Mouse (Mus musculus): ENCODE results near the gene Rara.
A peak's percentile ranks its signal among the peaks of the same experiment; 100 is the strongest.

Gene Rara

GRCm38 (mm10) chr11:98938701-98939083 is 11.1 kb downstream of the Rara start:
- DNase-seq (ENCODE audit: low spot score), result no peak

DNA sequence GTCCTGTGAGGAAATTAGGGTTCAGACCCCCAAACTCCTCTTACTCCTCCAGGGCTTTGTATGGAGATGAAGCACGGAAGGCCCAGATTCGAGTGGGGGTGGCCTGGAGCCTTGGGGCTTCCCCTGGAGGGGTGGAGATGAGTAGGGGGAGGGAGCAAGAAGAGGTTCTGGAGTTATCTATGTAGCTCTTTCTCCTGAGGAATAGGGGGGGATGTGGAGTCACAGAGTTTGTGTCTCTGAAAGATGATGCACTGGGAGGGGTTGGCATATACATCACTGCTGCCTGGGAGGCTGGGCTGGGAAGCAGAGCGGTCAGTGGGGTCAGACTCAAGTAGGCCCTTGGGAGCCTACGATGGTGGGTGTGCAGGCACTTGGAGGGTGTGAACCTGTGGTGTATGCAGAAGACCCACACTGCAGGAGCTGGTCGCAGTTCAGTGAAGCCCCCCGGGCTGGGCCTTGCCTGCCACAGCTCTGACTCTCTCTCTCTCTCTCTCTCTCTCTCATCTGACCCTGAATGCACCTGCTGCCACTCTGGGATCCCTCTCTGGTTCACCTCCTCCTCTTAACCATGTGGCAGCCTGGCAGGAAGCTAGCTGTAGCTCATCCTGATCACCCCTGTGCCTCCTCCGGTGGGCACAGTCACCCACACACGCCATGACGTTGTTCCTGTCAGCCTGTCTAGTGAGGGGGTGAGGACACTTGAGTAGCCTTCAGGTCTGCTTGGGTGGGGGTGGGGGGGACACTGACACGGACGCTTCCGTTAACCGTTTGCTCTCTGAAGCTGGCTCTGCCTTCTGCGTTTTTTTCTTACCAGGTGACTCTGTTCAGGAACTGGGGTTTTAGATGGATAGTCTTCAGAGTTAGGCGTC is 11.7 kb downstream of the Rara start:
- no peak for DNase-seq (ENCODE audit: low spot score)

DNA sequence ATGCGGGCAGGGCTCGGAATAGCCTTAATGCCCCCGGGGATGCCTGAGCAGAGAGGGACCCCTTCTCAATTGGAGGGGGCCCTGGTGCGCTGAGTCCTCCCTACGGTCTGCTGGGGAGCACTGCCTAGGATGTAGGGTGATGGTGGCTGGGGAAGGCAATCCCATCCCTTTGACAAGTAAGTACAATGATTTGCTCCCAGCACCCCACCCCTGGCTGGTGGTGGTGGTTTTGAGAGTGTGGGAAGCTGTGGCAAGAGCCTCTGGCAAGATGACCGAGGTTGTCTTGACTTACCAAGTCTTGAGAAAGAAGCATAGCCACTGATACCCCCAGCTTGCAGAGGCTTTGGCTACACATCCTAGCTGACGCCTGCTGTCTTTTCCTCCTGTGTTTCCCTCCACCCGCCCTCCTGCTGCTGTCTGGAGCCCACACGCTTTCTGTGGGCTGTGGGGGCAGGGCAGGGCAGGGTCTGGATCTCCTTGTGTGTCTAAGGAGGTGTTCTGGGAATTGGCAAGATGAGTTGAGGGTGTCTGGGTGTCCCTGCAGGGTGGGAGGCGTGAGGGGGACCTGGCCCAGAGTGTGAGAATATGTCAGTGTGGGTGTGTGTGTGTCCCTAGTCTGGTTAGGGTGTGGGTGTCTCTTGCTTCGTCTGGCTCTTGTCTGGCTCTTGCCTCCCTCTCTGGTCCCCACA is 12.5 kb downstream of the Rara start:
- DNase-seq (ENCODE audit: low spot score), result no peak

- no peak for DNase-seq (ENCODE audit: low spot score)
Observed at GRCm38 (mm10) chr11:98940776-98941175, 13.2 kb downstream of the Rara start.

DNA sequence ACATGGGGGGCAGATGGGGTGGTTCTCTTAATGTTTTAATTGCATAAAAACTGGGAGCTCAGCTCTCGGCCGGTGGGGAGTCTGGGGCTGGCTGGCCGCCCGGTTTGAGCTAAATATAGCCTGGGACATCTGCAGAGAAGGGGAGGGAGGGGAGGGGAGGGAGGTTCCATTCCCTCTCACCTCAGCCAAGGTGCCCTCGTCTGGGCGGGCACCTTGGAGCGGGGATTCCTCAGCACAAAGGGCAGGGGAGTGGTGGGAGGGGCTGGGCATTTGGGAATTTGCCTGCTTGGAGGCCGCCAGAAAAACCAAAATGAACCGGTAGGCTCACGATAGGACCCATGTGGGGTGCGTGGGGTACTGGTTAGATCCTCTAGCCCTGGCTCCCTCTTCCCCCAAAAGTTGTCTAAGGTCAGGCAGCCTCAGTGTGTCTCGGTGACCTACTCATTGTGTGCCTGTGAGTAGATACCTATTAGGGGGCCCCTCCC is 13.8 kb downstream of the Rara start:
- no peak for DNase-seq (ENCODE audit: low spot score)

- DNase-seq (ENCODE audit: low spot score), result peak; percentile 78
Observed at GRCm38 (mm10) chr11:98941826-98942550, 14.4 kb downstream of the Rara start.

DNA sequence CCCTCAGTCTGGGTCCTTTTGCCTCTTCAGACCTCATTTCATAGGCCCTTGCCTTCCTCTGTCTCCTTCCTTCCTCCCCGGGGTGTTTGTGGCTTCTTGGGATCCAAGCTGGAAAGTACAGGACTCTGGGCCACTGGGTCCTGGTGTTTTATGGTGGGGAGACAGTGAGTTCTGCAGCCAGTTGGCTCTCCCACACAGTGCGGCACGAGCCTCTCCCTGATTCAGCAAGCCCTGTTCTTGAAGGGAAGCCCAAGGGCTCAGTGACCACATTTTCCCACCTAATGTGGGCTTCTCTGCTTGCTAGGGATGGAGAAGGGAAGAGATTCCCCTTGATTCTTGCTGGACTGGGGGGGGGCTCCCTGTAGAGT is 14.9 kb downstream of the Rara start:
- no peak for DNase-seq (ENCODE audit: low spot score)

GRCm38 (mm10) chr11:98942923-98943641 is 15.5 kb downstream of the Rara start:
- no peak for DNase-seq (ENCODE audit: low spot score)

GRCm38 (mm10) chr11:98943741-98944461 is 16.3 kb downstream of the Rara start:
- DNase-seq (ENCODE audit: low spot score), result no peak

DNA sequence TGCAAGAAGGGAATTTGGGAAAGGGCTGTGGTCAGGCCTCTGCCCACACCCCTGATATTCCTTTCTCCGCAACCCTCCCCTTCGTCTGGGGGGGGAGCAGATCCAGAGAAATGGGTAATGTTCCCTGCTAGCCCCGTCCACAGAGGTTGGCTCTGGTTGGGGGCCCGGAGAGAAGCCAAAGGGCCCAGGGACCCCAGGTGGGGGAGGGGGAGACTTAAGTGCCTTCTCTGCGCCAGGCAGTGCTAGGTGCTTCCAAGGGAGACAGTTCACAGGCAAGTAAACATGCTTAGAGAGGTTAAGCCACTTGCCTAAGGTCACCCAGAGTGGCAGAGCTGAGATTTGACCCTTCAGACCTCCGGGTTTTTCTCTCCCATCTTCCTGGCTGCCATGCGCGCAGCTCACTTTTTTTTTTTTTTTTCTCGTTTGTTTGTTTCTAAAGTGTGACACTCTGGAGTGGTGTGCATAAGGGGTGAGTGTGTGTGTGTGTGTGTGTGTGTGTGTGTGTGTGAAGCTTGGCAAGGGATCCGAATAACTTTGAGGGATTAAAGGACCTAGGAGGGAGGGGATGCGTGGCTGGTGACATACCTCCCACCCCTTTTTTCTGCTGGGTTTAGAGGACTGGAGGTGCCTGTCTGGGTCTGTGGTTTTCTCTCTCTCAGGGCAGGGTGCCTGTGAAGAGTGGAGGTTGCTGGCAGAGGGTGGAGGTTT is 17.4 kb downstream of the Rara start:
- no peak for DNase-seq (ENCODE audit: low spot score)

DNA sequence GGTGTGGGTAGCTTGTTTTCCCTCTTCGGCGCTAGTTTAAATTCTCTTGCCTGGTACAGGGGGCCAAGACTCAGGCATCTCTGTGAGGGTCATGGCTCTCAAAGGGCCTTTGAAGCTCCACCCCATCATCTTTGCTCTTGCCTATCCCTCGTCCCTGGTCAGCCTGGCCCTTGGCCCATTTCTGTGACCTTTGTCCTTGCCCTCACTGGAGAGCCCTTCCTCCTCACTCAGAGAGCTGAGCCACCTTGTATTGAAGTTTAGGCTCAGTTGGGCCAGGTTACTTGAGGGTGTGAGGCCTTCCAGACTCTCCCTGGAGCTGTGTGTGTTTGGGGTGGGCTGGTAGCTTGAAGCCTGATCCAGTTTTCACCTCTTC is 18.0 kb downstream of the Rara start:
- no peak for DNase-seq (ENCODE audit: low spot score)

- no peak for DNase-seq (ENCODE audit: low spot score)
Observed at GRCm38 (mm10) chr11:98947969-98948569, 20.5 kb downstream of the Rara start.

GRCm38 (mm10) chr11:98949242-98949957 is 21.8 kb downstream of the Rara start:
- no peak for DNase-seq (ENCODE audit: low spot score)

DNA sequence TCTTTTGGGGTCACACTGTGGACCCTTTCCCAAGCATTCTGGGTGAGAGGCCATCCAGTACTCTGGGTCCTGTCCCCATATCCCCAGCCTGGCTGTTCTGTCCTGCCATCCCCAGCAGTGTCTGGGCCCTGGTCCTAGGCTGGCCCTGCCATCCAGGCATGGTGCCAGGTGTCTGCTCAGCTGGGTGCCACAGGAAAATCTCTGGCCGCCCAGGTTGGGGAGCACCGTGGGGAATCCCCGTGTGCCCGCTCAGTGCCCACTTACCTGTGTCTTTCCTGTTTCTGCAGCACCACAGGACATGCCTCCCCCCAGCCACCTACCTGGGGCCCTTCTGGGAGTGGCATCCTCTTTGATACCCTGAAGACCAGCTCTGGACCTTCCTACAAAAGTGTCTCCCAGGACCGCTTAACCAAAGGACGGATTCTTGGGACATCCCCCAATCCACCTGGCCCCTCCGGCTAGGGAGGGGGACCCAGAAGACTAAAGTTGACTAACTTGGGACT is 22.4 kb downstream of the Rara start:
- no peak for DNase-seq (ENCODE audit: low spot score)

DNA sequence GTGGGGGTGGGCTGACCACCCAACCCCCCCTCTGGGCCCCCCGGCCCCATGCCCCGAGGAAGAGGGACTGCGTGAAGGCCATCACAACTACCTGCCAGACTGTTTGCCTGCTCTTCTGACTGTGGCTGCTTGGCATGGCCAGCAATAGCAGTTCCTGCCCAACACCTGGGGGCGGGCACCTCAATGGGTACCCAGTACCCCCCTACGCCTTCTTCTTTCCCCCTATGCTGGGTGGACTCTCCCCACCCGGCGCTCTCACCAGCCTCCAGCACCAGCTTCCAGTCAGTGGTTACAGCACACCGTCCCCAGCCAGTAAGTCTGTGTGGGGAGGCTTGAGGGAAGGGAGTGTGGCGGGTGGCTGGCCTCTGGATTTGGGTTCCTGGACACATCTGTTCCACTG is 22.9 kb downstream of the Rara start:
- no peak for DNase-seq (ENCODE audit: low spot score)

DNA sequence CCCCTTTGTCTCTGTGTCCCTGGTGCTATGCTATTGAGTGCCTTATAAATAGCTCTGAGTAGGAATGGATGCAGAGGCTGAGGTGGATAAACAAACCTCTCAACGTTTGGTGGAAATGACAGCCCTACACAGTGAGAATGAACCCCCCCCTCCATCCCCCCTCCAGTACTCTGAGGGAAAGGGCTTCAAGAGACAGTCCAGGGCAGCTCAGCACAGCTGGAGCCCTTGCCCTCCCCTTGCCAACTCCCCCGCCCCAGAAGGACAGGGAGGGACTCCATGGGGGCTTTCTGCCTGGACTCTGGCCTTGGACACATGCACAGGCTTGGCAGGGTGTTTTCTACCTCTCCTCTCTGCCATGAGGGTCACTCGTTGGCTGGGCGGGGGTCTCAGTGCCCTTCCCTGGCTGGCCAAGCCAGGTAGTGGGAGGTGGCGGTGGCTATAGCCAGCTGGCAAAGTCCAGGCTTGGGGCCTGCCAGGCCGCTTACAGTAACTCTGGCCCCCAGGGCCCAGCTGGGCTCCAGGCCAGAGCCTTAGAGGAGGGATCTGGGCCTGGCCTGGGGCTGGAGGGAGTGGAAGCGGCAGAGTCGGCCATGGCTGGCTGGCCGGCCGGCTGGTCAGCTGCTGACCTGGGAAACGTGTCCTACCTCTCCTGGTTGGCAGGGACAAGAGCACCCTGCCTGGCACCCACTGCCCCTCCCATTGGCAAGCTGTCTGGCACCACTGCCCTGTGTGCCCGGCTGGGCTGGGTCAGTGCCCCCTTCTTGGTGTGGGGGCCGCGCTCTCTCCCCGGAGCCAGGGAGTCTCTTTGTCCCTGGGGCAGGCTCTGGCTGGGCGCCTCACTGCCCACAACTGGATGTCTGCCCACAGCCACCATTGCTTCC is 23.6 kb downstream of the Rara start:
- no peak for DNase-seq (ENCODE audit: low spot score)

DNA sequence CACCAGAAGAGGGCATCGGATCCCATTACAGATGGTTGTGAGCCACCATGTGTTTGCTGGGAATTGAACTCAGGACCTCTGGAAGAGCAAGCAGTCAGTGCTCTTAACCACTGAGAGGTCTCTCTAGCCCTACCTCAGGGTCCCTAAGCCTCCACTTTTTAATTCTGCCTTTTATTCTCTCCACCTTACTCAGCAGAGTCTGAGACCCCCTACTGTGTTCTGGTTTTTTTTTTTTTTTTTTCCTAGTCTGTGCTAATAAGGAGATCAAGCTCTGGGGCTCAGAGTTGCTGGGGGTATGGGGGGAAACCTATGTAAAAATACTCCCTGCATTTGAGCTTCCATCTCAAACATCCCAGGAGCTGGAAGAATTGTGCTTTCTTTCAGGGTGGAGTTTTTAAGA is 24.5 kb downstream of the Rara start:
- DNase-seq (ENCODE audit: low spot score), result no peak

GRCm38 (mm10) chr11:98952736-98953135 is 25.1 kb downstream of the Rara start:
- no peak for DNase-seq (ENCODE audit: low spot score)

- no peak for DNase-seq (ENCODE audit: low spot score)
Observed at GRCm38 (mm10) chr11:98953361-98953760, 25.7 kb downstream of the Rara start.

Measured in spleen, adult 12 weeks (tissue).